Comparison of ENCODE assay signal across 15 mouse cellular contexts in the genomic region with DNA sequence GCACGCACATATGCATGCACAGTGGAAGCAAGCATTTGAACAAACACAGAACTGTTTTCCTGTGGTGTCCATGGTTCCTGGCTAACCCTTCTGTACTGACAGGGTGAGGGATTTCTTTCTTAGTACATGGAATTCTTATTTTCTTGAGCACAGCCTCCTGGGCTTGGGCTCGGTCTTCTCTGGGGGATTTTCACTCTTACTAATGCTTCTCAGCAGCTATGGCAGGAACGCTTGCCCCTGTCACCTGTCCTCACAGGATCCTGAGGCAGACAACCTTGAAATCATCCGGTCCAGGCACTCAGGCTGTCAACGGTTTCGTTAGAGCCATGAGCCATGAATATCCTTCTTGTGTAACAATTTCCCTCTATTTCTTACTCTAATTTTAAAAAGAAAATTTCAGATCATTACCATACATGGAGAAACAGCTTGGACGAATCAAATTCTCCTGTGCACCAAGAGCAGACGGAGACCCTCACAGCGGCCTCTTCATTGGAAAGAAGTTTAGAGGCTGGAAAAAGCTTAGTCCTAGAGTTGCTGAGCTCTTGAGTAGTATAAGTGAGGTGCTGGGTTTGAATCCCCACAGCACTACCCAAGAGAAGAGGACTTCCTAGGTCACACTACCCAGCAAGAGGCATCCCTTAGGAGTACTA.
A peak's percentile ranks its signal among the peaks of the same experiment; 100 is the strongest.
DNase-seq lines count a peak whose midpoint lies in the region; ATAC-seq and TF ChIP-seq lines count a peak whose summit lies in the region.
"Had no signal": no experiment of that assay in that cellular context is flagged by ENCODE, and none has a peak within 500 bp of the region (broad histone marks: within the 10 kb centered on the region; RNA-seq: fewer than 3 reads in every experiment).

No protein-coding gene starts in this region.

- no peaks in the 10 kb centered on the region for H3K27me3 ChIP-seq in heart, embryonic 14.5 days (ENCODE audit: control insufficient read depth, insufficient read depth, low read length)
- no peaks in the 10 kb centered on the region for H3K27me3 ChIP-seq in midbrain, postnatal 0 days (ENCODE audit: insufficient read depth, low read length)
- no peaks in the 10 kb centered on the region for H3K27me3 ChIP-seq in midbrain, embryonic 15.5 days (replicated peaks)
- no peaks in the 10 kb centered on the region for H3K27me3 ChIP-seq in stomach, postnatal 0 days (ENCODE audit: control insufficient read depth, insufficient read depth, low read length)
- H3K27me3 ChIP-seq: megakaryocyte, embryonic 14.5 days had no signal

- no peak for TF ChIP-seq EP300 in stomach, postnatal 0 days (optimal IDR thresholded peaks at IDR 0.05)

- H3K9ac ChIP-seq in heart, embryonic 14.5 days (ENCODE audit: low read length): peak overlapping the region; percentile 87
- 0 out of 2 replicates have a peak overlapping the region, but pooled peaks have one; percentile 8 for H3K9ac ChIP-seq in midbrain, postnatal 0 days (replicated peaks; ENCODE audit: low read length, poor library complexity, severe bottlenecking)
- H3K9ac ChIP-seq in midbrain, embryonic 15.5 days: no peak overlapping the region
- 0 out of 2 replicates have a peak overlapping the region, but pooled peaks have one; percentile 24 for H3K9ac ChIP-seq in stomach, postnatal 0 days (ENCODE audit: low read length)

- H3K4me1 ChIP-seq in heart, embryonic 14.5 days (ENCODE audit: control insufficient read depth in 2 of 2, insufficient read depth in 2 of 2, low read length in 2 of 2): peaks cover 18 to 39% of the 10 kb centered on the region in 2 experiments
- 0 out of 2 replicates have a peak, but pooled peaks cover 10% of the 10 kb centered on the region for H3K4me1 ChIP-seq in midbrain, postnatal 0 days (ENCODE audit: insufficient read depth, low read length)
- peaks cover 20% of the 10 kb centered on the region for H3K4me1 ChIP-seq in midbrain, embryonic 15.5 days
- no peaks in the 10 kb centered on the region for H3K4me1 ChIP-seq in stomach, postnatal 0 days (replicated peaks; ENCODE audit: control insufficient read depth, insufficient read depth)

- H3K4me3 ChIP-seq in heart, embryonic 14.5 days (ENCODE audit: control insufficient read depth in 1 of 2, insufficient read depth in 1 of 2, low read depth in 1 of 2, low read length in 2 of 2): no peak overlapping the region
- H3K4me3 ChIP-seq in midbrain, postnatal 0 days (ENCODE audit: low read depth, low read length): no peak overlapping the region
- H3K4me3 ChIP-seq in midbrain, embryonic 15.5 days: no peak overlapping the region
- H3K4me3 ChIP-seq in stomach, postnatal 0 days (ENCODE audit: low read depth, low read length): peak overlapping the region; percentile 20; the same call in 1 of the 2 replicates
- H3K4me3 ChIP-seq: megakaryocyte, embryonic 14.5 days had no signal

- 0 out of 2 replicates have a peak, but pooled peaks cover under 1% of the 10 kb centered on the region for H3K36me3 ChIP-seq in heart, embryonic 14.5 days (ENCODE audit: control insufficient read depth, insufficient read depth, low read length)
- no peaks in the 10 kb centered on the region for H3K36me3 ChIP-seq in midbrain, postnatal 0 days (ENCODE audit: insufficient read depth, low read length)
- no peaks in the 10 kb centered on the region for H3K36me3 ChIP-seq in midbrain, embryonic 15.5 days (replicated peaks)
- no peaks in the 10 kb centered on the region for H3K36me3 ChIP-seq in stomach, postnatal 0 days (ENCODE audit: control insufficient read depth, insufficient read depth, low read length)
- H3K36me3 ChIP-seq: G1E had no signal

- ATAC-seq in heart, embryonic 14.5 days (ENCODE audit: insufficient number of reproducible peaks, insufficient read depth, low FRiP score, low read depth): no peak
- no peak for ATAC-seq in midbrain, postnatal 0 days (ENCODE audit: low FRiP score)
- ATAC-seq in midbrain, embryonic 15.5 days (replicated peaks): no peak
- peak; percentile 43; the same call in 1 of the 2 replicates for ATAC-seq in stomach, postnatal 0 days (ENCODE audit: low FRiP score, low TSS enrichment)

- peak; percentile 34 to 48 for DNase-seq in cerebellum, postnatal 10 days
- no peak for DNase-seq in cerebellum, adult 11-12 months
- no peak for DNase-seq in heart, adult 8-10 months (ENCODE audit: low spot score)
- DNase-seq in midbrain, postnatal 0 days (ENCODE audit: low spot score): no peak
- no peak for DNase-seq in stomach, postnatal 0 days (ENCODE audit: low spot score)
- DNase-seq in right cerebral cortex, postnatal 10 days (ENCODE audit: low spot score in 2 of 2): no peak
- DNase-seq: adrenal gland, adult 8-10 months; cerebellum, adult 9-10 months; gastrocnemius, postnatal 25 days; liver; thymus, postnatal 14 days had no signal

- TF ChIP-seq CTCF in midbrain, postnatal 0 days (IDR thresholded peaks at IDR 0.05): no peak
- no peak for TF ChIP-seq CTCF in stomach, postnatal 0 days (IDR thresholded peaks at IDR 0.05; ENCODE audit: low read depth)

- peak overlapping the region; percentile 77 for H3K4me2 ChIP-seq in heart, embryonic 14.5 days (ENCODE audit: low read length)
- no peak overlapping the region for H3K4me2 ChIP-seq in midbrain, postnatal 0 days (ENCODE audit: low read depth, low read length, poor library complexity, severe bottlenecking)
- H3K4me2 ChIP-seq in midbrain, embryonic 15.5 days: no peak overlapping the region
- peak overlapping the region; percentile 36 for H3K4me2 ChIP-seq in stomach, postnatal 0 days (replicated peaks; ENCODE audit: low read depth)

- H3K27ac ChIP-seq in heart, embryonic 14.5 days (replicated peaks in 1 of 2; ENCODE audit: control insufficient read depth in 1 of 2, insufficient read depth in 1 of 2, low read depth in 2 of 2, low read length in 2 of 2): peak overlapping the region; percentile 97
- H3K27ac ChIP-seq in midbrain, postnatal 0 days (ENCODE audit: low read depth, low read length): no peak overlapping the region
- H3K27ac ChIP-seq in midbrain, embryonic 15.5 days: no peak overlapping the region
- H3K27ac ChIP-seq in stomach, postnatal 0 days (replicated peaks): peak overlapping the region; percentile 77

- WGBS in heart, embryonic 14.5 days: 44% methylated on average over 9 of the region's 9 CpGs
- 70% methylated on average over 9 of the region's 9 CpGs for WGBS in midbrain, postnatal 0 days
- 75% methylated on average over 9 of the region's 9 CpGs for WGBS in midbrain, embryonic 15.5 days
- 49% methylated on average over 9 of the region's 9 CpGs for WGBS in stomach, postnatal 0 days

- peaks cover 2% of the 10 kb centered on the region; the same call in 1 of the 2 replicates for H3K9me3 ChIP-seq in heart, embryonic 14.5 days (ENCODE audit: control insufficient read depth, low read length)
- 0 out of 2 replicates have a peak, but pooled peaks cover under 1% of the 10 kb centered on the region for H3K9me3 ChIP-seq in midbrain, postnatal 0 days (ENCODE audit: low read length)
- no peaks in the 10 kb centered on the region for H3K9me3 ChIP-seq in midbrain, embryonic 15.5 days
- no peaks in the 10 kb centered on the region for H3K9me3 ChIP-seq in stomach, postnatal 0 days (ENCODE audit: control insufficient read depth, low read length)
- H3K9me3 ChIP-seq: G1E had no signal

Comparison
In these comparisons a context has a peak if more than half of its experiments do, and no peak if none do; other contexts are left out.
1. DNase-seq: peak in cerebellum, postnatal 10 days (2 of 2); none in cerebellum, adult 11-12 months (single experiment), heart, adult 8-10 months (single experiment), midbrain, postnatal 0 days (single experiment), stomach, postnatal 0 days (single experiment) and right cerebral cortex, postnatal 10 days (0 of 2).
2. H3K27ac ChIP-seq: peak in heart, embryonic 14.5 days (2 of 2) and stomach, postnatal 0 days (single experiment); none in midbrain, postnatal 0 days (single experiment) and midbrain, embryonic 15.5 days (single experiment).
3. H3K4me2 ChIP-seq: peak in heart, embryonic 14.5 days (single experiment) and stomach, postnatal 0 days (single experiment); none in midbrain, postnatal 0 days (single experiment) and midbrain, embryonic 15.5 days (single experiment).